Mouse (Mus musculus): ENCODE results near the gene Mgarp. TPM values are rescaled to one million over a fixed set of nuclear protein-coding genes. Genes with fewer than 3 reads are reported as not detected.
"Not testable (repeated sequence)": the region's sequence is repeated elsewhere in the genome, so short reads cannot be mapped to it uniquely, and the experiment has no call there.

Gene Mgarp
- polyA plus RNA-seq, 1 experiment = 19.9 TPM

DNA sequence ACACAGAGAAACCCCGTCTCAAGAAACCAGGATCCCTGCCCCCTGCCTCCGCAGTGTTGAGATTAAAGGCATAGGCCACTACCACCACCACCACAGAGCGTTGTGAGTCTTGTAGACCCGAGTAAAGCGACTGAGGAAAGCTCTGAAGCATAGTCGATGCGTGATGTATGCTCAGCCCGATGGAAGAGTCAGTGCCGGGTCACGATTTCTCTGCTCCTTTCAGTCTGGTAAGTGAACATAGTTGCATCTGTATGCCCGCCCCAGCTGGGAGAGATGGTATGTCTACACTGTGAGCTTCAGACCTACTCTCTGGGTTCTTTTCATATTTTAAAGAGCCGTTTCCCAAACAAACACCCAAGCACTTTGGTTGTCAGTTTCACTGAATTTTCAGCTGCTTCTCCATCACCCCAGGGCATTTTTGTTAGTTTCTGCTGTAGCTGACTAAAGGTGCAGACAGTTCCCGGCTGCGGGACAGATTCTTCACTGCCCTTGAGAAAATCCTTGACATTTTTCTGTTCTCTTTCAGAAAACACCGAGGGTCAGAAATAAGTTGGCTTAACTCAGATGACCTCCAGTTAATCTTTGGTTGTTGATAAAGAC, 1.3 kb upstream of the Mgarp start:
- no peak for TF ChIP-seq POLR2A (IDR thresholded peaks at IDR 0.05; ENCODE audit: control insufficient read depth, low read depth, low read length)
- TF ChIP-seq CTCF (IDR thresholded peaks at IDR 0.05; ENCODE audit: control insufficient read depth, insufficient read depth, insufficient replicate concordance, low read depth, low read length) = no peak
- peaks cover 7% of the 10 kb centered on the region for H3K4me1 ChIP-seq (ENCODE audit: control insufficient read depth, insufficient read depth, low read length)
- H3K4me3 ChIP-seq (ENCODE audit: control insufficient read depth, low read depth, low read length) = no peak overlapping the region
- H3K27ac ChIP-seq (ENCODE audit: control insufficient read depth, insufficient read depth, low read depth, low read length) = peak overlapping the region; percentile 12
- H3K27me3 ChIP-seq (ENCODE audit: control insufficient read depth, insufficient read depth, low read length) = no peaks in the 10 kb centered on the region; the same call in 1 of the 2 replicates
- no peaks in the 10 kb centered on the region; the same call in 1 of the 2 replicates for H3K36me3 ChIP-seq (ENCODE audit: control insufficient read depth, insufficient read depth, low read length)

DNA sequence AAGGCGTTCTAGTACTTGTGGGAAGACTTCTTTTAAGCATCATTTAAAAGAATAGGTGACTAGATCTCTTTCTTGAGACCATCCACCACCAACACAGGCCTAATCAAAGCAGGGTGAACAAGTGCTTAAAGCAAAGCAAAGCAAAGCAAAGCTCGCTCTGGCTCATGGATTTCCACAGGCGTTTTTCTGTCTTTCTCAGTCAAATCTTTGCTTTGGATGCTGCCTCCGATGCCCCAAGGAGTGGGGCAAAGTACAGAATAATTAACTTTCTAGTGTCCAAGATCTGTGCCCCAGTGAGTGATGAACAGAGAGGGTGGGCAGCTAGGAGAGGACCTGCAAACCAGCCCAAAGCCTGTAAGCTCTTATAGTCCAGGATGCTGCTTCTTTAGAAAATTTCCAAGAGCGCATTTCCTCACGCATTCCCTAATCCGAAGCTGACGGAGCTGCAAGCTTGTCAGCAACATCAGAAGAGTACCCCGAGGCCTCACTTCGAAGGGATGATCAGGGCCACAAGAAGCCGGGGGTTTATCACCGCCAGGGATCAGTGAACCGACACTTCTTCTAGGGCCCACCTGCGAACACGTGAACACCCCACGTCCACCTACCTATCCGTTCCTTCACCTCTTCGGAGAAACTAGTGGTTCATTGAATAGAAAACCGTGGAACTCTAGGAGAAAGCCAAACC, 935 bp downstream of the Mgarp start:
- Histone ChIP-seq H3K36me3 (ENCODE audit: control insufficient read depth, insufficient read depth, low read length) (no peaks in the 10 kb centered on the region), H3K27ac (ENCODE audit: control insufficient read depth, insufficient read depth, low read depth, low read length) (peak overlapping the region; percentile 22), H3K4me3 (ENCODE audit: control insufficient read depth, low read depth, low read length) (peak overlapping the region; percentile 46), H3K27me3 (ENCODE audit: control insufficient read depth, insufficient read depth, low read length) (no peaks in the 10 kb centered on the region; the same call in 1 of the 2 replicates), H3K4me1 (ENCODE audit: control insufficient read depth, insufficient read depth, low read length) (peaks cover 4% of the 10 kb centered on the region)
- TF ChIP-seq CTCF (IDR thresholded peaks at IDR 0.05; ENCODE audit: control insufficient read depth, insufficient read depth, insufficient replicate concordance, low read depth, low read length) (no peak), POLR2A (IDR thresholded peaks at IDR 0.05; ENCODE audit: control insufficient read depth, low read depth, low read length) (no peak)

DNA sequence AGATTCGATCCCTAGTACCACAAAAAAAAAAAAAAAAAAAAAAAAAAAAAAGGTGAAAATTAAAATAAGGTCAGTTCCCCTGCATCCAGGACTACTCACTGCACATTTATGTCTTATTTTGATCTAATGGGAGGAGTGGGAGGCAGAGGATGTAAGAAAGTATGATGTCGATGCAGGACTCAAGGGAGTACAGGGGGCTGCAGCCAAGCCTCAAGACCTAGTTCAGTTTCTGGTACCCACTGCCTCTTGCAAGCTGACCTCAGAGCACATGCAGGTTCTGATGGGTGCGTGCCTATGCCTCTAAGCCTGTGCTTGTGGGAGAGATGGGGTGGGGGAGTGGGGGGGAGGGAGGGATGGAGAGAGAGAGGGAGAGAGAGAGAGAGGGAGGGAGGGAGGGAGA, 1.7 kb downstream of the Mgarp start:
- TF ChIP-seq POLR2A (IDR thresholded peaks at IDR 0.05; ENCODE audit: control insufficient read depth, low read depth, low read length) = no peak
- TF ChIP-seq CTCF (IDR thresholded peaks at IDR 0.05; ENCODE audit: control insufficient read depth, insufficient read depth, insufficient replicate concordance, low read depth, low read length) = no peak
- H3K4me1 ChIP-seq (ENCODE audit: control insufficient read depth, insufficient read depth, low read length) = peaks cover 4% of the 10 kb centered on the region
- H3K27ac ChIP-seq (ENCODE audit: control insufficient read depth, insufficient read depth, low read depth, low read length) = no peak overlapping the region
- H3K27me3 ChIP-seq (ENCODE audit: control insufficient read depth, insufficient read depth, low read length) = no peaks in the 10 kb centered on the region; the same call in 1 of the 2 replicates
- H3K4me3 ChIP-seq (ENCODE audit: control insufficient read depth, low read depth, low read length) = no peak overlapping the region
- no peaks in the 10 kb centered on the region for H3K36me3 ChIP-seq (ENCODE audit: control insufficient read depth, insufficient read depth, low read length)

DNA sequence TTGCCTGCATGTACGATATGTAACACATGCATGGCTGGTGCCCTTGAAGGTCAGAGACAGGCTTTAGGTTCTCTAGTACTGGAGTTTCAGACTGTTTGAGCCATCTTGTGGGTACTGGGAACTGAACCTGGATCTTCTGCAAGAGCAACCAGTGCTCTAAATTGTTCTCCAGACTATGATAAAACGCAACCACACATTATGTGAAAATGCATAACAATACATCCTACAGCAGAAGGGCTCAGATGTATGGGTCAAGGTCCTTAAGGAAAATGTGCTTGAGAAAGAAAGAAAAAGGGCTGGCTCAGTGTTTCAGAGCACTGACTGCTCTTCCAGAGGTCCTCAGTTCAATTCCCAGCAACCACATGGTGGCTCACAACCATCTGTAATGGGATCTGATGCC, 2.9 kb downstream of the Mgarp start:
- peaks cover 3% of the 10 kb centered on the region for H3K4me1 ChIP-seq (ENCODE audit: control insufficient read depth, insufficient read depth, low read length)
- no peak overlapping the region for H3K27ac ChIP-seq (ENCODE audit: control insufficient read depth, insufficient read depth, low read depth, low read length)
- H3K27me3 ChIP-seq (ENCODE audit: control insufficient read depth, insufficient read depth, low read length) = no peaks in the 10 kb centered on the region; the same call in 1 of the 2 replicates
- H3K4me3 ChIP-seq (ENCODE audit: control insufficient read depth, low read depth, low read length) = no peak overlapping the region
- TF ChIP-seq POLR2A (IDR thresholded peaks at IDR 0.05; ENCODE audit: control insufficient read depth, low read depth, low read length) (no peak), CTCF (IDR thresholded peaks at IDR 0.05; ENCODE audit: control insufficient read depth, insufficient read depth, insufficient replicate concordance, low read depth, low read length) (no peak)
- no peaks in the 10 kb centered on the region for H3K36me3 ChIP-seq (ENCODE audit: control insufficient read depth, insufficient read depth, low read length)

DNA sequence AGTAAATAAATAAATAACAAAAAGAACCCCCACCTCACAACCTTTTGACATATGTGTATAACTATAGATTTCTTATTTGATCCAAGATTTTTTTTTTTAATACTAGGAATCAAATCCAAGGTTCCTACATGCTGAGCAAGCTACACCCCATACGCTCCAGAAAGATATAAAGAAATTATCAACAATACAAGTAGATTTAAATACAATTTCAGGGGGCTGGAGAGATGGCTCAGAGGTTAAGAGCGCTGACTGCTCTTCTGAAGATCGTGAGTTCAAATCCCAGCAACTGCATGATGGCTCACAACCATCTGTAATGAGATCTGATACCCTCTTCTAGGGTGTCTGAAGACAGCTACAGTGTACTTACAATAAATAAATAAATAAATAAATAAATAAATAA, 3.5 kb downstream of the Mgarp start:
- not testable (repeated sequence) for H3K4me1 ChIP-seq (ENCODE audit: control insufficient read depth, insufficient read depth, low read length); H3K27ac ChIP-seq (ENCODE audit: control insufficient read depth, insufficient read depth, low read depth, low read length); H3K4me3 ChIP-seq (ENCODE audit: control insufficient read depth, low read depth, low read length); H3K36me3 ChIP-seq (ENCODE audit: control insufficient read depth, insufficient read depth, low read length); H3K27me3 ChIP-seq (ENCODE audit: control insufficient read depth, insufficient read depth, low read length)

DNA sequence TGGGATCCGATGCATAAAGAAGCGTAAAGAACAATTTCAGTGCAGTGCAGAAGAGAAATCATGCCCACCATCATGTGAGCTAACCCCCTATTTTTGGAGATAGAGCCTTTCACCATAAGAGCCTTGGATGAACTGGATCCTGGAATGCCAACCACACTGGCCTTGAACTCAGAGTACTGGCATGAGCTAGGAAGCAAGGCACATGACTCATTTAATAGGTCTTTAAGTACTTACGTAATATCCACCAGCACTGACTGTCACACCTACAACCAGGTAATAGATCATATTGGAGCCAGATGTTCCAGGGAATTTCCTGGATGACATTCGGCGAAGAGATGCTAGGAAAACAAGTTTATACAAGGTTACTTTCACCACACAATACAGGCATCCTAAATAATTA, 4.9 kb downstream of the Mgarp start:
- Histone ChIP-seq H3K36me3 (ENCODE audit: control insufficient read depth, insufficient read depth, low read length) (no peaks in the 10 kb centered on the region), H3K27me3 (ENCODE audit: control insufficient read depth, insufficient read depth, low read length) (no peaks in the 10 kb centered on the region; the same call in 1 of the 2 replicates), H3K4me1 (ENCODE audit: control insufficient read depth, insufficient read depth, low read length) (peaks cover 8% of the 10 kb centered on the region), H3K4me3 (ENCODE audit: control insufficient read depth, low read depth, low read length) (no peak overlapping the region), H3K27ac (ENCODE audit: control insufficient read depth, insufficient read depth, low read depth, low read length) (no peak overlapping the region)
- TF ChIP-seq POLR2A (IDR thresholded peaks at IDR 0.05; ENCODE audit: control insufficient read depth, low read depth, low read length) (no peak), CTCF (IDR thresholded peaks at IDR 0.05; ENCODE audit: control insufficient read depth, insufficient read depth, insufficient replicate concordance, low read depth, low read length) (no peak)

DNA sequence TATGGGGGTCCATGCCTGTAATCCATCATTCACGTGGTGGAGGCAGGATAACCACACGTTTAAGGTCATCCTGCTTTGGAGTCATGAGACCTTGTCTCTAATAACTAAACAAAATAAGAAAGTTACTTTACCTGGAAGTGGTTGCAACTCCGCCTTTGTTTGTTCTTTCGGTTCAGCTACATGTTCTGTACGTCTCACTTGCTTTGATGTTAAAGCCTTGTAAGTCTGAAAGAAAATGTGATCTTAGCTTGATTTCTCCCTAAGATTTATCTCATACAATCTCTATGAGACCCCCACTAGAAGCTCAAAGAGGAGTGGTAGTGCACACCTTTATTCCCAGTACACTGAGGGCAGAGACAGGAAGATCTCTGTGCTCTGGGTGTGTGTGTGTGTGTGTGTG, 5.4 kb downstream of the Mgarp start:
- Histone ChIP-seq H3K27me3 (ENCODE audit: control insufficient read depth, insufficient read depth, low read length) (no peaks in the 10 kb centered on the region; the same call in 1 of the 2 replicates), H3K4me3 (ENCODE audit: control insufficient read depth, low read depth, low read length) (no peak overlapping the region), H3K36me3 (ENCODE audit: control insufficient read depth, insufficient read depth, low read length) (no peaks in the 10 kb centered on the region), H3K4me1 (ENCODE audit: control insufficient read depth, insufficient read depth, low read length) (peaks cover 8% of the 10 kb centered on the region), H3K27ac (ENCODE audit: control insufficient read depth, insufficient read depth, low read depth, low read length) (no peak overlapping the region)
- no peak for TF ChIP-seq CTCF (IDR thresholded peaks at IDR 0.05; ENCODE audit: control insufficient read depth, insufficient read depth, insufficient replicate concordance, low read depth, low read length)
- TF ChIP-seq POLR2A (IDR thresholded peaks at IDR 0.05; ENCODE audit: control insufficient read depth, low read depth, low read length) = no peak

Measured in testis, adult 2 months (tissue).